Mouse (Mus musculus) neural tube, postnatal 0 days (tissue): Measurements from ENCODE around the gene Tomm40. TPM values are rescaled to one million over a fixed set of nuclear protein-coding genes. Genes with fewer than 3 reads are reported as not detected.

Experiments
- polyA plus RNA-seq: library from polyadenylated mRNA; unstranded; fragments of >200 nt; fragmentation: Nextera tagmentation; extraction: Ambion mirVana; gene quantifications from 2 replicates; pipeline ENCODE4 v1.2.1, GENCODE M21; 2015

Gene Tomm40
- 179 and 192 TPM in 2 replicates for polyA plus RNA-seq

GRCm38 (mm10) chr7:19715239-19716054 lies at the start of gene Tomm40:
Gene Tomm40, minus strand, starts transcription at chr7:19715438.

GRCm38 (mm10) chr7:19750217-19751069 lies 35.2 kb upstream of the Tomm40 start, which contains the start of gene Nectin2:
Gene Nectin2, minus strand, starts transcription at chr7:19750483.

GRCm38 (mm10) chr7:19698907-19699826 lies 16.1 kb downstream of the Tomm40 start, which contains the start of gene Apoe:
Gene Apoe, minus strand, starts transcription at chr7:19699188.

GRCm38 (mm10) chr7:19691873-19692865 lies 23.1 kb downstream of the Tomm40 start, which contains the start of gene Apoc1:
Gene Apoc1, minus strand, starts transcription at chr7:19692660.

DNA sequence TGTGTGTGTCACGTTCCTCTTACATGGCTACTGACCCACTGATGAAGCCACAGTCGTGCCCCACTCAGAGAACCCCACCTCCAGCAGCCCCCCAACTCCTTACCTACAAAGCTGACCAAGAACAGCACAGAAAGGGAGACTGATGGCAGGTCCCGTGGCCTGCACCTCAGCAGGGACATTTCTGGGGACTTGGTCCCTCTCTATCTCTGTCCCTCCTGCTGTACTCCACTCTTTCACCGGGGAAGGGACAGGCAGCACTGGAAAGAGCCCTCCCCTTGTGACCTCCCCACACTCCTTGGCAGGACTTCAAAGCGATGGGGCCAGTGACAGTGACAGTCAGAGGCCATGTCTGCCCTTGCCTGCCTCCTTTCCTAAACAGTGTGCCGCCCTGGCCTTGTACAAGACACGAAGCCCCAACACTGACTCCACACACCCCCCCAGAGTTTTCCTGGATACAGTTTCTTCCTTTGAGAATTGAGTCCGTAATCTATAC lies 34.0 kb downstream of the Tomm40 start, which contains the start of the genes Gm44805 and Apoc4:
Gm44805 (minus strand) TSS at position 222 of the 493 bp plus-strand sequence.
Apoc4 (minus strand) TSS at position 278 of the 493 bp plus-strand sequence.

GRCm38 (mm10) chr7:19677872-19678271 lies 37.4 kb downstream of the Tomm40 start, which contains the start of gene Apoc2:
Gene Apoc2, minus strand, starts transcription at chr7:19677941.

GRCm38 (mm10) chr7:19664955-19665841 lies 50.0 kb downstream of the Tomm40 start, which contains the start of gene Clptm1:
Gene Clptm1, minus strand, starts transcription at chr7:19665033.

Other genes starting within 250 kb of the Tomm40 start
- 4.4 and 5.5 TPM in 2 replicates for gene Bloc1s3, start 207.1 kb downstream of the Tomm40 start, polyA plus RNA-seq
- 36.9 and 39.7 TPM in 2 replicates for gene Trappc6a, start 207.0 kb downstream of the Tomm40 start, polyA plus RNA-seq
- 1.4 and 2.5 TPM in 2 replicates for gene Nkpd1, start 197.6 kb downstream of the Tomm40 start, polyA plus RNA-seq
- 40.4 and 42.7 TPM in 2 replicates for gene Ppp1r37, start 152.4 kb downstream of the Tomm40 start, polyA plus RNA-seq
- 0.15 TPM in 1 of 2 replicates, not detected in the other for gene Zfp296, start 138.2 kb downstream of the Tomm40 start, polyA plus RNA-seq
- 160 and 163 TPM in 2 replicates for gene Gemin7, start 137.8 kb downstream of the Tomm40 start, polyA plus RNA-seq
- 58.6 and 67.4 TPM in 2 replicates for gene Clasrp, start 111.0 kb downstream of the Tomm40 start, polyA plus RNA-seq
- gene Relb, start 86.0 kb downstream of the Tomm40 start, polyA plus RNA-seq = 8.2 and 9.2 TPM in 2 replicates
- gene Clptm1, start 50.4 kb downstream of the Tomm40 start, polyA plus RNA-seq = 168 and 169 TPM in 2 replicates
- 0.68 and 1.0 TPM in 2 replicates for gene Apoc2, start 37.5 kb downstream of the Tomm40 start, polyA plus RNA-seq
- gene Gm44805, start 34.0 kb downstream of the Tomm40 start, polyA plus RNA-seq = not detected in 2 replicates
- gene Apoc4, start 34.0 kb downstream of the Tomm40 start, polyA plus RNA-seq = not detected in 2 replicates
- 20.8 and 34.8 TPM in 2 replicates for gene Apoc1, start 22.8 kb downstream of the Tomm40 start, polyA plus RNA-seq
- gene Apoe, start 16.2 kb downstream of the Tomm40 start, polyA plus RNA-seq = 4,011 and 4,143 TPM in 2 replicates
- 52.6 and 57.8 TPM in 2 replicates for gene Nectin2, start 35.0 kb upstream of the Tomm40 start, polyA plus RNA-seq
- gene Bcam, start 55.6 kb upstream of the Tomm40 start, polyA plus RNA-seq = 38.7 and 44.4 TPM in 2 replicates
- gene Cblc, start 81.4 kb upstream of the Tomm40 start, polyA plus RNA-seq = 0.68 and 0.80 TPM in 2 replicates
- 0.94 and 1.2 TPM in 2 replicates for gene Bcl3, start 107.3 kb upstream of the Tomm40 start, polyA plus RNA-seq
- 17.7 and 18.9 TPM in 2 replicates for gene Gm19345, start 136.6 kb upstream of the Tomm40 start, polyA plus RNA-seq
- gene Ceacam16, start 145.9 kb upstream of the Tomm40 start, polyA plus RNA-seq = 0.43 and 0.71 TPM in 2 replicates
- gene Ceacam19, start 172.5 kb upstream of the Tomm40 start, polyA plus RNA-seq = not detected in 2 replicates
- gene Pvr, start 205.7 kb upstream of the Tomm40 start, polyA plus RNA-seq = 7.1 and 8.5 TPM in 2 replicates
- gene Igsf23, start 235.3 kb upstream of the Tomm40 start, polyA plus RNA-seq = not detected in 2 replicates
- not detected in 2 replicates for gene Ceacam20, start 250.0 kb upstream of the Tomm40 start, polyA plus RNA-seq